Mouse (Mus musculus) forebrain, embryonic 11.5 days (tissue): ENCODE results near the gene Mrpl51. TPM values are rescaled to one million over a fixed set of nuclear protein-coding genes. Genes with fewer than 3 reads are reported as not detected.
A peak's percentile ranks its signal among the peaks of the same experiment; 100 is the strongest.
"Not testable (repeated sequence)": the region's sequence is repeated elsewhere in the genome, so short reads cannot be mapped to it uniquely, and the experiment has no call there.

Experiments
- ATAC-seq: fragments of 200-750 bp; cut with Nextera tagmentation; replicated peaks from 2 replicates; pipeline ENCODE4 v1.8.0; 2017; ENCODE audit warnings: moderate TSS enrichment; ENCODE audit not compliant: low FRiP score
- DNase-seq: peaks from one replicate; pipeline ENCODE4 v3.0.0-alpha.2; 2017; ENCODE audit warnings: low spot score
- H3K27ac ChIP-seq: fragments of 300-500 bp; sonication (generic); 2 replicates; pipeline ENCODE4 v1.5.1; 2014; ENCODE audit warnings: low read depth, low read length
- H3K27me3 ChIP-seq: fragments of 300-500 bp; sonication (generic); 2 replicates; pipeline ENCODE4 v1.6.1; 2014; ENCODE audit warnings: mild to moderate bottlenecking, low read length, mixed read lengths; ENCODE audit not compliant: control insufficient read depth, insufficient read depth
- H3K36me3 ChIP-seq: fragments of 300-500 bp; sonication (generic); 2 replicates; pipeline ENCODE4 v1.6.1; 2014; ENCODE audit warnings: mild to moderate bottlenecking, low read length, moderate library complexity, mixed read lengths; ENCODE audit not compliant: control insufficient read depth, insufficient read depth
- H3K4me1 ChIP-seq: fragments of 300-500 bp; sonication (generic); replicated peaks from 2 replicates; pipeline ENCODE4 v1.6.1; 2014; ENCODE audit warnings: low read length, mixed read lengths; ENCODE audit not compliant: control insufficient read depth, insufficient read depth
- H3K4me2 ChIP-seq: fragments of 300-500 bp; sonication (generic); 2 replicates; pipeline ENCODE4 v1.6.1; 2014; ENCODE audit warnings: low read depth, mild to moderate bottlenecking, low read length, moderate library complexity, mixed read lengths; ENCODE audit not compliant: severe bottlenecking
- H3K4me3 ChIP-seq: fragments of 300-500 bp; sonication (generic); 2 replicates; pipeline ENCODE4 v1.5.1; 2014; ENCODE audit warnings: low read depth, low read length
- H3K9ac ChIP-seq: fragments of 300-500 bp; sonication (generic); 2 replicates; pipeline ENCODE4 v1.6.1; 2014; ENCODE audit warnings: low read length
- H3K9me3 ChIP-seq: fragments of 300-500 bp; sonication (generic); 2 replicates; pipeline ENCODE4 v1.6.1; 2016; ENCODE audit warnings: low read length, mixed read lengths; ENCODE audit not compliant: control insufficient read depth
- WGBS: fragments of 180-500 bp; shearing (Covaris S2); extraction: QIAGEN DNeasy Blood & Tissue Kit; methylation state at CpG from one replicate; pipeline ENCODE4 v1.1.7; 2014; 5-methylcytosine and 5-hydroxymethylcytosine counted together
- polyA plus RNA-seq: library from polyadenylated mRNA; unstranded; fragments of >200 nt; fragmentation: Nextera tagmentation; extraction: Ambion mirVana; gene quantifications from 2 replicates; pipeline ENCODE4 v1.2.1, GENCODE M21; 2014

The Mrpl51 gene
- polyA plus RNA-seq, 1 experiment from 2014 or later, result 195 TPM

DNA sequence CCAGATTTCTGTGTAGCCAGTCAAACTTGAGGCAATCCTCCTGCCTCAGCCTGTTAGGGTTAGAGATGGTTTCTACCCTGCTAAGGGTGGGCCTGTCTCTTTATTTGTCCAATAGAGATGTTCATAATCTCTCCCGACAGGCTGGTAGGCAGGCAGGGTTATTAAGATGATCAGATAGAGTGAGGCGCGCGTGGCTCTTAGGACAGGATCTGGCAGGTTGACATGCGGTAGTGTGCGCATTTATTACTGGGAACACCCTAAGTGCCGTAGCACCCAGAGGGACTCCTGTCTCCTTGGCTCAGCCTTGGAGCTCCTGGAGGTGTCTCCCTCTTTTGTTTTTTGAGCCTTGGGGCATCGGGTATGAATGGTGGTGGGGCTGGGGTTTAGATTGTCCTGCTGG lies 36.3 kb upstream of the Mrpl51 start:
- peaks cover 6% of the 10 kb centered on the region; the same call in 1 of the 2 replicates for H3K36me3 ChIP-seq
- no peak overlapping the region for H3K9ac ChIP-seq
- no peak overlapping the region for H3K27ac ChIP-seq
- no peaks in the 10 kb centered on the region for H3K27me3 ChIP-seq
- H3K4me2 ChIP-seq, result no peak overlapping the region
- 87% methylated on average over 8 of the region's 8 CpGs for WGBS
- ATAC-seq (no peak), DNase-seq (no peak)
- H3K4me1 ChIP-seq, result peaks cover 5% of the 10 kb centered on the region; the same call in 1 of the 2 replicates
- H3K9me3 ChIP-seq, result no peaks in the 10 kb centered on the region
- no peak overlapping the region for H3K4me3 ChIP-seq

DNA sequence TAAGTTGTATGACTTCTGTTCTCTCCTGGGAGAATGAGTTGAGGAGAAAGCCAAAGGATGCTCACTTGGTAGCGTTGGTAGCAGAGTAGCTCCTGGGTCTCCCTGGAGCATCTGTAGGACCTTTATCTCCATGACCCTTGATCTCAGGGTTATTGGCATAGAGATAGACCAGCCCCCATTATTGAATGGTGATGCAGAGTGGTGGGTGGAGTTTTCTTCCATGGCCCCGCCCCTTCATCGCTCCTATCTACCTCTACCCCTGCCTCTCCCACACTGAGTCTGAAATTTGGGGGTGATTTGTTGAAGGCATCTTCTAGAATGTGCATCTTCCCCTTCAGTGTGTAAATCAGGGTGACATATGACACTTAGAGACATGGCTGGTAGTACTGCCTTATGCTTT lies 35.1 kb upstream of the Mrpl51 start:
- DNase-seq, result no peak
- Histone ChIP-seq H3K9ac (no peak overlapping the region), H3K4me1 (peaks cover 5% of the 10 kb centered on the region), H3K27ac (no peak overlapping the region), H3K4me3 (no peak overlapping the region), H3K4me2 (no peak overlapping the region), H3K9me3 (no peaks in the 10 kb centered on the region), H3K27me3 (no peaks in the 10 kb centered on the region), H3K36me3 (peaks cover 5% of the 10 kb centered on the region; the same call in 1 of the 2 replicates)
- ATAC-seq, result no peak
- WGBS, result 82% methylated on average over 3 of the region's 3 CpGs

DNA sequence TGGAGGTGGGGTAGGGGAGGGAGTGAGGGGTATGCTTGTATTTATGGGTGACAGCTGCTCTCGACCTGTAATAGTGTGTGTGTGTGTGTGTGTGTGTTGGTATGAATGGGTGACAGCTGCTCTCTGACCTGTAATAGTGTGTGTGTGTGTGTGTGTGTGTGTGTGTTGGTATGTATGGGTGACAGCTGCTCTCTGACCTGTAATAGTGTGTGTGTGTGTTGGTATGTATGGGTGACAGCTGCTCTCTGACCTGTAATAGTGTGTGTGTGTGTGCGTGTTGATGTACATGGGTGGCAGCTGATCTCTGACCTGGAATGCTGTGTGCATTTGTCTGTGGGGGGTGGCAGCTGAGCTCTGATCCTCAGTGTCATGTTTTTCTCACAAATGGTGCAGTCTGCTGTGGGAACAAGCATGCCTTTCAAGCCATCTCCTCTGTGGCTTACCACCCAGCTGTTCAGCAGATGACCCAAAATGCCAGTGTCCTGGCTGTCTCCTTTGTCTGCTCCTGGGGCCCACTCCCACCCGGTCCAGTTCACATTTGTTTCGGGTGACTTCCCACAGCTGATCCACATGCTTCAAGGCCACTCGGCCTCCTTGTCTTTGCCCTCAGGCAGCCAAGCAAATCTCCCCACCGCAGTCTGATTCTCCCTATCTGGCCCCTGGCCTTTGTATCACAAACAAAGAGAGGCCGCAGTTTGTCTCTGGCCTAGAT lies 34.5 kb upstream of the Mrpl51 start:
- Histone ChIP-seq H3K9me3 (no peaks in the 10 kb centered on the region), H3K27ac (peak overlapping the region; percentile 50), H3K9ac (no peak overlapping the region), H3K27me3 (no peaks in the 10 kb centered on the region), H3K4me1 (peaks cover 5% of the 10 kb centered on the region), H3K4me3 (no peak overlapping the region), H3K4me2 (no peak overlapping the region), H3K36me3 (peaks cover 4% of the 10 kb centered on the region; the same call in 1 of the 2 replicates)
- 0 out of 2 replicates have a peak, but pooled peaks have one; percentile 15 for ATAC-seq
- 34% methylated on average over 7 of the region's 7 CpGs for WGBS
- DNase-seq, result no peak

DNA sequence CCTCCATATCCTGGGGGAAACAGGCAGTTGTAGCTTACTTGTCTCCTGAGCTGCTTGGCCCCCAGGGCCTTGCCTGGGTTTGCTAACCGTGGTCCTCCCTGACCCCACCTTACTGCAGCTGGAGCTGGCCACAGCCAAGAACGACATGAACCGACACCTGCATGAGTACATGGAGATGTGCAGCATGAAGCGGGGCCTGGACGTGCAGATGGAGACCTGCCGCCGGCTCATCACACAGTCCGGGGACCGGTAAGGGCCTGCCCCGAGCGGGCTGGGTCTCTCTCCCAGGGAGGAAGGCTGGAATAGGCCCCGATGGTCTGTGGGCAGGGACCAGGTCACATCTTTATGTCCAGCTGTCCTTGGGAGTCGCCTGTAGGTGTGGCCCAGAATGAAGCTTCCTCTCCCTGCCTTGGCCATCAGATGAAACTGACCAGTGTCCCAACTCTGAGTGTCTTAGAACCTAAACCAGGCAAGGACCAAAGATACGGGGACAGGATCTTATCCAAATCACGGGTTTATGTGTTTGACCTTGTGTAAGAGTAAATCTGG lies 32.6 kb upstream of the Mrpl51 start:
- no peak overlapping the region for H3K4me2 ChIP-seq
- ATAC-seq (no peak), DNase-seq (no peak)
- peaks cover 14% of the 10 kb centered on the region for H3K4me1 ChIP-seq
- H3K9me3 ChIP-seq, result no peaks in the 10 kb centered on the region
- H3K27ac ChIP-seq, result no peak overlapping the region
- 88% methylated on average over 15 of the region's 15 CpGs for WGBS
- H3K36me3 ChIP-seq, result peaks cover 7% of the 10 kb centered on the region; the same call in 1 of the 2 replicates
- H3K27me3 ChIP-seq, result no peaks in the 10 kb centered on the region
- no peak overlapping the region for H3K4me3 ChIP-seq
- H3K9ac ChIP-seq, result no peak overlapping the region

DNA sequence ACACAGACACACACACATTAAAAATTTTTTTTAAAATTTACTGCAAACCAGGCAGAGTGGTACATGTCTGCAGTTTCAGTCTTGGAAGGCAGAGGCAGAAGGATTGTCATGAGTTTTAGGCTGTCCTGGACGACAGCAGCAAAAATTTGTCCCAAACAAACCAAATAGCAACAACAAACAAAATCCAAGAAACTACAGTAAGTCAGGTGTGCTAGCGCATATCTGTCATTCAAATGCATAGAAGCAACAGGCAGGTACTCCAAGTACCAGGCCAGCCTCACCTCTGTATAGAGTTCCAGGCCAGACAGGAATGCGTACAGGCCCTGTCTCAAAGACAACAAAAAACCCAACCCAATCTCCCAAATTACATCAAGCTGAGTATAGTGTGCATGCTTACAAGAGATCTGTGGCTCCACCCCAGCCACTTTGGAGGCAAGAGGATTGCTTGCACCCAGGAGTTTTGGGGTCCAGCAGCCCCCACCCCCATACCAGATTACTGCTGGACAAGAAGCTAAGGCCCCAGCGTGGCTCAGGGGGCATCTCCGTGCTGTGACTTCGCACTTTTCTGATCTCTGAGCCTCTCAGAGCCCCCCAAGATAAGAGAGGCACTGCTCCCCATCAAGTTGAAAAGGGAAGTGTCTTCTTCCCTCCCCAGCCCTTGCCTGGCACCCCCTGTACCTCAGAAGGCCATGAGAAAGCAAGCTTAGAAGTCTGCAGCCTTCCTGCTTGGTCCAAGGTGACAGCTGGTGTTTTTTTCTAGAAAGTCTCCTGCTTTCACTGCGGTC lies 31.6 kb upstream of the Mrpl51 start:
- H3K4me3 ChIP-seq, result no peak overlapping the region
- no peak overlapping the region for H3K4me2 ChIP-seq
- no peaks in the 10 kb centered on the region for H3K9me3 ChIP-seq
- peaks cover 15% of the 10 kb centered on the region for H3K4me1 ChIP-seq
- H3K9ac ChIP-seq, result no peak overlapping the region
- H3K27ac ChIP-seq, result no peak overlapping the region
- no peak for ATAC-seq
- H3K27me3 ChIP-seq, result no peaks in the 10 kb centered on the region
- H3K36me3 ChIP-seq, result peaks cover 7% of the 10 kb centered on the region; the same call in 1 of the 2 replicates
- 83% methylated on average over 7 of the region's 7 CpGs for WGBS
- DNase-seq, result no peak

DNA sequence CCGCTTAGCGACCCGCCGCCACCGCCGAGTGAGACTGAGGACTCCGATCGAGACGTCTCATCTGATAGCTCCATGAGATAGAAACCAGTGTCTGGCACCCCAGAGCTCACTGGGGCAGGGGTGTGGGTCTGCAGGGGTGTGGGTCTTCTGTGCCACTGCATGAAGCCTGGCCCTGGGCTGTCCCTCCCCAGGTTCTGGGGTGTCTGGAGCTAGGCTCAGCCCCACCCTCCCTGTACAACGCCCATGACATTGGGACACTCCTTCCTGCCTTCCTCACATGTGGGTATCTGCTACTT lies 31.1 kb upstream of the Mrpl51 start:
- H3K27ac ChIP-seq, result no peak overlapping the region
- H3K27me3 ChIP-seq, result no peaks in the 10 kb centered on the region
- WGBS, result 73% methylated on average over 10 of the region's 10 CpGs
- H3K4me3 ChIP-seq, result no peak overlapping the region
- H3K4me1 ChIP-seq, result peaks cover 15% of the 10 kb centered on the region
- no peak overlapping the region for H3K9ac ChIP-seq
- DNase-seq (no peak), ATAC-seq (no peak)
- H3K36me3 ChIP-seq, result peaks cover 7% of the 10 kb centered on the region; the same call in 1 of the 2 replicates
- H3K4me2 ChIP-seq, result no peak overlapping the region
- H3K9me3 ChIP-seq, result no peaks in the 10 kb centered on the region

DNA sequence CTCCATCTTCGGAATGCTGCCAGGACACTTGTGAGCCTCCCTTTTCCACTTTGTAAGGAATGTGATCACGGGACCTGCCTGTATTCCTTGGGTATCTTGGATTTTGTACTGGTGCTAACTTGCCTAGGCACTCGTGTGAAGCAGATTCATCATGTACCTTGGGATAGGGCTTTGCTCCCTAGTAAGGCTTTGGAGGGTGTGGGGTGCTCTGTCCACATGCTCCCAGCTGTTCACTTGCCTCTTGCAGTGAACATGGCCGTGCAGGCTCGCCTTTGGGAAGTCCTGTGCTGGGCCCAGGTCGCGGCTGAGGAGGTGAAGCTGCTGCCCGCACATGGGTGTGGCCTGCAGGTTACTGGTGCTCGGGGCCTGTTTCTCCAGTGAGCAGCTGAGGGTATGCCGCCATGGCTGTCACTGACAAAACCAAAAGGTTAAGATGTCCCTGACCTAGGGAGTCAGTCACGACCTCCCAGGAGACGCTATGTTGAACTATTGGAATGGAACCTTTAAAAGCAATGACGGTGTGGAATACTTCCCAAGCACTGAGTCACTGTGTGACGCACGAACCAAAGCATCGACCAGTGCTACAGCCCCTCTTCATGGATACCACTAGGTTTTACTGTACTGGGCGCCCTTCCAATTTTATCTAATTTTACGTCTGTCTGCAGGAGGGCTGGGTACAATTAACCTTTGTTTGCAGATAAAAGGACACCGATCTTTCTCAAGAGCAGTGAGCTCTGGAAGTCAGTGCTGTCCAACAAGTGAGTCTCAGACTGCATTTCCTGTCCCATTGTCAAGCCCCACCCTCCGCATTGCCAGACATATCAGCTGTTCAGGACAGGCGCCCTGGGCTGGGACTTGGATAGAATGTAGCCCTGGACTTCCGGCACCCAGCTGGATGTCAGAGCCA lies 30.5 kb upstream of the Mrpl51 start:
- WGBS, result 15% methylated on average over 22 of the region's 22 CpGs
- Histone ChIP-seq H3K4me1 (peaks cover 15% of the 10 kb centered on the region), H3K9me3 (no peaks in the 10 kb centered on the region), H3K36me3 (peaks cover 7% of the 10 kb centered on the region; the same call in 1 of the 2 replicates), H3K27ac (no peak overlapping the region), H3K4me2 (0 out of 2 replicates have a peak overlapping the region, but pooled peaks have one; percentile 5), H3K4me3 (no peak overlapping the region), H3K9ac (no peak overlapping the region), H3K27me3 (no peaks in the 10 kb centered on the region)
- DNase-seq, result peak; percentile 81
- no peak for ATAC-seq

DNA sequence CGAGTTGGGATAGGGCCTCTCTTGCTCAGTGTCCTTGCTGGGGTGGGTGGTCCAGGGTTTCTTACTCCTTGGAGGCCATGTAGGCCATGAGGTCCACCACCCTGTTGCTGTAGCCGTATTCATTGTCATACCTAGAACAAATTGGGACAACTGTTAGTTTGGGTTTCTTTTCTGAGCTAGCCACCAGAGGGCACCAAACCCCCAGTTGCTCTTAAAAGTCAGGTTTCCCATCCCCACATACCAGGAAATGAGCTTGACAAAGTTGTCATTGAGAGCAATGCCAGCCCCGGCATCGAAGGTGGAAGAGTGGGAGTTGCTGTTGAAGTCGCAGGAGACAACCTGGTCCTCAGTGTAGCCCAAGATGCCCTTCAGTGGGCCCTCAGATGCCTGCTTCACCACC lies 29.6 kb upstream of the Mrpl51 start:
- H3K36me3 ChIP-seq, H3K4me3 ChIP-seq, H3K27ac ChIP-seq, H3K4me2 ChIP-seq, H3K9ac ChIP-seq, H3K9me3 ChIP-seq, ATAC-seq, H3K27me3 ChIP-seq: not testable (repeated sequence)
- H3K4me1 ChIP-seq, result peaks cover 23% of the 10 kb centered on the region
- peak; percentile 82 for DNase-seq
- 6% methylated on average over 3 of the region's 5 CpGs for WGBS
